Mouse (Mus musculus) left cerebral cortex, postnatal 4 days (tissue): ENCODE measurements at regions not wholly inside any gene's neighbourhood (a gene's known extent, or its start where the extent isn't known, plus 50 kb on each side); places are given as distances from the start of the nearest gene placed in this dataset.
"Not testable (repeated sequence)": the region's sequence is repeated elsewhere in the genome, so short reads cannot be mapped to it uniquely, and the experiment has no call there.

Source experiments
- DNase-seq: peaks from one replicate; pipeline ENCODE4 v3.0.0-alpha.2; 2022
- intact Hi-C: fragments of 180-260 bp; cut with DNase I; formaldehyde crosslinking; loops from one replicate; pipeline ENCODE4 v1.15.1; 2025

- DNase-seq: no peak
- intact Hi-C loops: no loop called here
These were observed 507.2 kb upstream of the Chrm3 start for GRCm38 (mm10) chr13:10867864-10868263.

GRCm38 (mm10) chr13:10855947-10856561, 495.4 kb upstream of the Chrm3 start:
- DNase-seq, intact Hi-C loops: not testable (repeated sequence)

GRCm38 (mm10) chr13:10845212-10845611, 484.6 kb upstream of the Chrm3 start:
- intact Hi-C loops: no loop called here
- DNase-seq: no peak

- no peak for DNase-seq
- intact Hi-C loops: no loop called here
These were observed 438.8 kb upstream of the Chrm3 start for GRCm38 (mm10) chr13:10799351-10799913.
